Mouse (Mus musculus) G1E (cell line): ENCODE results near the gene Sbk2.

ENCODE experiments used
- CTCF ChIP-seq: IDR thresholded peaks from 2 replicates; pipeline ENCODE4 v1.5.1; 2012; ENCODE audit warnings: low read depth, low read length, inconsistent platforms, mixed read lengths
- POLR2AphosphoS5 ChIP-seq: IDR thresholded peaks from 2 replicates; pipeline ENCODE4 v1.6.1; 2012; ENCODE audit warnings: low read depth, low read length, inconsistent platforms; ENCODE audit not compliant: insufficient replicate concordance

DNA sequence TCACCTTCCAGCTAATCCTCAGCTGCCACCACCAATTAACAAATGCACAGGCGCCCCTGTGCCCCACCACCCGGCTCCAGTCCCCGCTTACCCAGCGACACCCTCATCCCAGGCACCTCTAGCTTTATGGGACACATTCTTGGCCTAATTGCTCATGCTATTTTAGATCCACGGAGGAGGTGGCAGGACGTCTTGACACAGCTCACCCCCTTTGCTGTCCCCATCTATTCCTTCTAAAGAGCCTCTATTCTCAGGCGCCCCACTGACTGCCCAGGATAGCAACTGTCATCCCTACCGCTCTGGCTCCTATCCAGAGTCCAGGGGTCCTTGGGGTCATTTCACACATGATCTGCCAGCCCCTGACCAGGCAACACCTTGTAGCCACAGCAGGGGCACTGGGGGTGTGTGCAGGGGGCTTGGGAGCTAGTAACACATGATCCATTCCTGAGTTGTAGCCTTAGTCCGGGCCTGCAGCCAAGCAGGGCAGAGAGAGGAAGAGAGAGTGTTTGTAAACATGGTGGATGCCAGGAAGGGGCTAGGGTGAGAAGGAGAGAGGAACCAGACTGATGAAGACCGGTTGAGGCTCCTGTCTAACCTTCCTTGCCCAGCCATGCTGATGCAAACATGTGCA is 10.3 kb downstream of the Sbk2 start:
- TF ChIP-seq CTCF (no peak), POLR2AphosphoS5 (no peak)
